In genomic region chr12:4488411-4488810, GRCm38 (mm10) we compare ENCODE assay signal across 11 mouse cellular contexts. TPM values are rescaled to one million over a fixed set of nuclear protein-coding genes. Genes with fewer than 3 reads are reported as not detected.
DNase-seq lines count a peak whose midpoint lies in the region; ATAC-seq and TF ChIP-seq lines count a peak whose summit lies in the region.
"Had no signal": no experiment of that assay in that cellular context is flagged by ENCODE, and none has a peak within 500 bp of the region (broad histone marks: within the 10 kb centered on the region; RNA-seq: fewer than 3 reads in every experiment).

No protein-coding gene starts in this region.

- no peaks in the 10 kb centered on the region for H3K36me3 ChIP-seq in liver, adult 2 months (ENCODE audit: control insufficient read depth, insufficient read depth, low read length)
- no peaks in the 10 kb centered on the region for H3K36me3 ChIP-seq in liver, embryonic 12.5 days
- no peaks in the 10 kb centered on the region for H3K36me3 ChIP-seq in lung, postnatal 0 days (ENCODE audit: insufficient read depth, low read length)
- H3K36me3 ChIP-seq in forebrain, embryonic 15.5 days: no peaks in the 10 kb centered on the region
- H3K36me3 ChIP-seq: limb, embryonic 12.5 days had no signal

- no peaks in the 10 kb centered on the region for H3K79me2 ChIP-seq in liver, adult 2 months (ENCODE audit: control insufficient read depth, insufficient read depth, low read length)

- H3K4me1 ChIP-seq in liver, adult 2 months (ENCODE audit: control insufficient read depth, insufficient read depth, low read length): no peaks in the 10 kb centered on the region
- H3K4me1 ChIP-seq in liver, embryonic 12.5 days: no peaks in the 10 kb centered on the region
- no peaks in the 10 kb centered on the region for H3K4me1 ChIP-seq in lung, postnatal 0 days (ENCODE audit: insufficient read depth, low read depth, low read length)
- peaks cover 2% of the 10 kb centered on the region; the same call in 1 of the 2 replicates for H3K4me1 ChIP-seq in forebrain, embryonic 15.5 days
- H3K4me1 ChIP-seq: limb, embryonic 12.5 days had no signal

- TF ChIP-seq POLR2A in liver, adult 2 months (IDR thresholded peaks at IDR 0.05; ENCODE audit: extremely low read depth, insufficient read depth, low read length): no peak

- H3K27me3 ChIP-seq in liver, adult 2 months (ENCODE audit: control insufficient read depth, insufficient read depth, low read length): no peaks in the 10 kb centered on the region
- H3K27me3 ChIP-seq in liver, embryonic 12.5 days (replicated peaks): peaks cover 42% of the 10 kb centered on the region
- no peaks in the 10 kb centered on the region for H3K27me3 ChIP-seq in lung, postnatal 0 days (replicated peaks; ENCODE audit: insufficient read depth, low read length)
- H3K27me3 ChIP-seq in forebrain, embryonic 15.5 days: no peaks in the 10 kb centered on the region
- H3K27me3 ChIP-seq: limb, embryonic 12.5 days had no signal

- ATAC-seq in liver, embryonic 12.5 days: no peak
- peak; percentile 58 for ATAC-seq in lung, postnatal 0 days
- ATAC-seq in forebrain, embryonic 15.5 days (replicated peaks): no peak

- no peak overlapping the region for H3K27ac ChIP-seq in liver, adult 2 months (replicated peaks; ENCODE audit: insufficient read depth, low read depth, low read length)
- H3K27ac ChIP-seq in liver, embryonic 12.5 days: no peak overlapping the region
- H3K27ac ChIP-seq in lung, postnatal 0 days (ENCODE audit: low read length): no peak overlapping the region
- no peak overlapping the region for H3K27ac ChIP-seq in forebrain, embryonic 15.5 days (replicated peaks)
- H3K27ac ChIP-seq: limb, embryonic 12.5 days had no signal

- DNase-seq in liver, adult 2 months (ENCODE audit: extremely low read depth, low read depth, low spot score): peak; percentile 29
- DNase-seq in adrenal gland, adult 2 months: peak; percentile 89
- peak; percentile 55 for DNase-seq in gastrocnemius, postnatal 10 days
- DNase-seq in lung, postnatal 0 days (ENCODE audit: low spot score): peak; percentile 60
- no peak for DNase-seq in layer of hippocampus, postnatal 14 days (ENCODE audit: low spot score in 2 of 2)
- DNase-seq in retina, embryonic 14.5 days (ENCODE audit: low spot score): no peak
- DNase-seq: thymus, postnatal 4 days had no signal

- H3K9ac ChIP-seq in liver, adult 2 months (ENCODE audit: low read depth, low read length): no peak overlapping the region
- H3K9ac ChIP-seq in liver, embryonic 12.5 days: no peak overlapping the region
- H3K9ac ChIP-seq in lung, postnatal 0 days (replicated peaks; ENCODE audit: low read depth): no peak overlapping the region
- H3K9ac ChIP-seq in forebrain, embryonic 15.5 days (replicated peaks): no peak overlapping the region
- H3K9ac ChIP-seq: limb, embryonic 12.5 days had no signal

- TF ChIP-seq EP300 in lung, postnatal 0 days (IDR thresholded peaks at IDR 0.05): peak; percentile 74

- TF ChIP-seq CTCF in liver, adult 2 months (IDR thresholded peaks at IDR 0.05; ENCODE audit: low read depth, low read length): no peak
- TF ChIP-seq CTCF in lung, postnatal 0 days (IDR thresholded peaks at IDR 0.05): no peak

- 71% methylated on average over 6 of the region's 6 CpGs for WGBS in liver, adult 2 months
- 62% methylated on average over 6 of the region's 6 CpGs for WGBS in liver, embryonic 12.5 days (ENCODE audit: insufficient replicate concordance)
- WGBS in lung, postnatal 0 days: 58% methylated on average over 6 of the region's 6 CpGs
- 74% methylated on average over 6 of the region's 6 CpGs for WGBS in forebrain, embryonic 15.5 days

- H3K4me3 ChIP-seq in liver, adult 2 months (ENCODE audit: insufficient read depth, low read depth, low read length): no peak overlapping the region
- H3K4me3 ChIP-seq in liver, embryonic 12.5 days: no peak overlapping the region
- H3K4me3 ChIP-seq in lung, postnatal 0 days (ENCODE audit: low read depth, low read length): no peak overlapping the region
- no peak overlapping the region for H3K4me3 ChIP-seq in forebrain, embryonic 15.5 days
- H3K4me3 ChIP-seq: erythroblast, embryonic 14.5 days; limb, embryonic 12.5 days had no signal

- H3K4me2 ChIP-seq in liver, embryonic 12.5 days: no peak overlapping the region
- no peak overlapping the region for H3K4me2 ChIP-seq in lung, postnatal 0 days (replicated peaks; ENCODE audit: low read depth, low read length)
- no peak overlapping the region for H3K4me2 ChIP-seq in forebrain, embryonic 15.5 days (replicated peaks)
- H3K4me2 ChIP-seq: limb, embryonic 12.5 days had no signal

- no peaks in the 10 kb centered on the region for H3K9me3 ChIP-seq in liver, embryonic 12.5 days (replicated peaks)
- H3K9me3 ChIP-seq in lung, postnatal 0 days (ENCODE audit: low read length): no peaks in the 10 kb centered on the region
- no peaks in the 10 kb centered on the region for H3K9me3 ChIP-seq in forebrain, embryonic 15.5 days
- H3K9me3 ChIP-seq: limb, embryonic 12.5 days had no signal

RNA-seq across cellular contexts. Expression of gene Ncoa1, which starts 11.4 kb away (rescaled TPM):
- total RNA-seq in liver, adult 2 months (2014; rRNA removed): 9.3 and 12.4 TPM in 2 replicates
- polyA plus RNA-seq in liver, adult 2 months (2012; rRNA removed): 8.0 and 9.3 TPM in 2 replicates
- polyA plus RNA-seq in liver, embryonic 12.5 days (2016; fragmentation: Nextera tagmentation; extraction: Ambion mirVana): 1.9 and 2.3 TPM in 2 replicates
- total RNA-seq in adrenal gland, adult 2 months (2021): 10 to 100 TPM; 34.3 to 40.9 TPM
- polyA plus RNA-seq in adrenal gland, adult 2 months (2012; rRNA removed): 17.7 and 20.4 TPM in 2 replicates
- total RNA-seq in gastrocnemius, postnatal 10 days (2021): 10 to 100 TPM; 32.3 to 43.1 TPM
- 9.6 and 12.4 TPM in 2 replicates for polyA plus RNA-seq in lung, postnatal 0 days (2015; fragmentation: Nextera tagmentation; extraction: Ambion mirVana)
- total RNA-seq in layer of hippocampus, postnatal 14 days (2021): 100 to 1,000 TPM; 109 to 115 TPM
- polyA plus RNA-seq in forebrain, embryonic 15.5 days (2015; fragmentation: Nextera tagmentation; extraction: Ambion mirVana): 20.9 and 22.8 TPM in 2 replicates

Comparison
In these comparisons a context has a peak if more than half of its experiments do, and no peak if none do; other contexts are left out.
1. DNase-seq: peak in liver, adult 2 months (single experiment), adrenal gland, adult 2 months (single experiment), gastrocnemius, postnatal 10 days (single experiment) and lung, postnatal 0 days (single experiment); none in layer of hippocampus, postnatal 14 days (0 of 2) and retina, embryonic 14.5 days (single experiment).